Mouse (Mus musculus) CD4-positive helper T cell, adult 2 months (primary cell): Measurements from ENCODE around the gene Bend6.
"Not testable (repeated sequence)": the region's sequence is repeated elsewhere in the genome, so short reads cannot be mapped to it uniquely, and the experiment has no call there.

Experiments used
- DNase-seq: peaks from one replicate; pipeline ENCODE4 v3.0.0-alpha.2; 2012; ENCODE audit warnings: low read depth, missing footprints, low spot score

The Bend6 gene

GRCm38 (mm10) chr1:33906927-33907326 lies 689 bp downstream of the Bend6 start:
- DNase-seq, result no peak

- DNase-seq, result no peak
Observed at GRCm38 (mm10) chr1:33906216-33906615, 1.4 kb downstream of the Bend6 start.

- no peak for DNase-seq
Observed at GRCm38 (mm10) chr1:33903587-33903986, 4.0 kb downstream of the Bend6 start.

- no peak for DNase-seq
Observed at GRCm38 (mm10) chr1:33900175-33900574, 7.4 kb downstream of the Bend6 start.

DNA sequence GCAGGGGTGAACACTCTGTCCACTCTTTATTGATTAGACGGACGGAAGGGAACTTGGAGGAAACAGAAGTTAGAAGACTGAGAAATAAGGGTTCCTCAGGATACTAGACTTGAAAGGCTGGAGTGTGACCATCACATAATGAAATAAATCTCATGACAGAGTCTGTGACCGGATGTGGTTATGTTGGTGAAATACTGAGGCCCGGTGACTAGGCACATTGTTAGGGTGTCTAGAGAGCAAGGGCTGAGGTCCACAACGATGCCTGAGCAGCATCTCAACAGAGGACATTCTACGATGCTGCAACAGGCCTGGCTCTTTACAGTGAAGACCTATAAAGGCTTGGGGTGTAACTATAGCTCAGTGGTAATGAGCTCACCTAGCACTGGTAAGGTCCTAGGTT lies 9.2 kb downstream of the Bend6 start:
- no peak for DNase-seq

DNA sequence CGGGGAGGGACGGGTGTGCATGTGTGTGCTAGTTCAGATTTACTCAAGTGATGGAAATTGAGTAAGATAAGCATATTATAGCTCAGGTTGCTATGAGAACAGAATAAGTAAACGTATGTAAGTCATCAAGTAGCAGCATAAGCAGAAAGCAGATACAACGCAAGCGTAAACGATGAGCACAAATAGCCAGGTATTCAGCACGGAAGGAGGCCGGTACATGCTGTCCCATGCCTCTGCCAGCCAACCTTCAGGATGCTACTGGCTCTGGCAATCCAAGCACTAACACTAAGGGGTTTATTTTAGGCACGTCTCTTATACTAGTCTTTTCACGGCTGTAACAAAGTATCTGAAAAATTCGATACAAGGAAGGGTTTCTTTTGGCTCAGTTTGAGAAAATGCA lies 10.2 kb downstream of the Bend6 start:
- DNase-seq, result no peak

- DNase-seq, result no peak
Observed at GRCm38 (mm10) chr1:33896666-33897065, 10.9 kb downstream of the Bend6 start.

DNA sequence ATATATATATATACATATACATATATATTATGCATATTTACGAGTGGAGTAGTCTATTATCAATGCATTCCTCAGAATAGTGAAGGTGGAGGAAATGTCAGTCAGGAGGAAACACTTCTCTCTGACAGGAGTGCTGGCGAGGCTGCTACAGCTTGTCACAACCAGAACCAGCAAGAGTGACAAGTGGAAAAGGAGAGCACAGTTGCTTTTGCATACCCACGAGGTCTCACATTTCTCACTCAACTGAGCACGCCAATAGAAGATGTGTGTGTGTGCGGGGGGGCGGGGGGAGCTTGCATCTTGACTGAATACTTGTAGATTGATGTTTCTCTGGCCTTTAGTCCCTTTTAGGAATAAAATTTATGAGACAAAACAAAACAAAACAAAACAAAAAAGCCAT lies 11.5 kb downstream of the Bend6 start:
- no peak for DNase-seq

GRCm38 (mm10) chr1:33892784-33893183 lies 14.8 kb downstream of the Bend6 start:
- peak; percentile 16 for DNase-seq

GRCm38 (mm10) chr1:33883102-33883839 lies 24.3 kb downstream of the Bend6 start:
- peak; percentile 83 for DNase-seq

DNA sequence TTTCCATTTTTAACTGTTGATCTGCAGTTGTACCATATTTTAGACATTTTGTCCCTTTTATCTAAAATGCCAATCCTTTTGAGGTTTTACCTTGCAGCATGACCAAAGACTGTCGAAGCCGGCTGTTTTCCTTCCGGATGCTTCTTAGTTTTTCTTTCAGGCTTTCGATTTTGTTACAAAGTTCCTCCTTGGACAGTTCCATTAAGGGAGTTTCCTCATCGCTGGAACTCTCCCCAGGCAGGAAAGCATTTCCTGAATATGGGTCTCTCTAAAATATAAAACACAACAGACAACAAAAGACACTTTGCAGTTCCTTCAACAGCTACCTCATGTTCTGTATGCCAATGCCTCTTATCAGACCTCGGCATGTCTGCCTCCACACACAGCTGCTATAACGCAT lies 29.4 kb downstream of the Bend6 start:
- DNase-seq, result no peak

GRCm38 (mm10) chr1:33876416-33876815 lies 31.2 kb downstream of the Bend6 start:
- no peak for DNase-seq

GRCm38 (mm10) chr1:33875691-33876090 lies 31.9 kb downstream of the Bend6 start:
- DNase-seq, result peak; percentile 34

DNA sequence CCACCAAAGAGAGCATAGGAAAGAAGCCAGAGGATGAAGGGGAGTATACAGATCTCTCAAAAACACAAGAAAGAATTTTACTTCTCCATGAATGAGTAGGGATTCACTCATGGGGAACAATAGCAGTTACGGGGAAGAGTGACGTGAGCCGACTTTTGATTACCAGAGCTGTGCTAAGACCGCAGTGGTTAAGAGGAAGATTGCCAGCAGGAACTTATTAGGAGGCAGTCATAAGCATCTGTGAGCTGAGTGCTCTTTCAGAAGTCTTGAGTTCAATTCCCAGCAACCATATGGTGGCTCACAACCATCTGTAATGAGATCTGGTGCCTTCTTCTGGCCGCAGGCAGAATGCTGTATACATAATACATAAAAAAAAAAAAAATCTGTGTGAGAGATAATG lies 34.1 kb downstream of the Bend6 start:
- no peak for DNase-seq

DNA sequence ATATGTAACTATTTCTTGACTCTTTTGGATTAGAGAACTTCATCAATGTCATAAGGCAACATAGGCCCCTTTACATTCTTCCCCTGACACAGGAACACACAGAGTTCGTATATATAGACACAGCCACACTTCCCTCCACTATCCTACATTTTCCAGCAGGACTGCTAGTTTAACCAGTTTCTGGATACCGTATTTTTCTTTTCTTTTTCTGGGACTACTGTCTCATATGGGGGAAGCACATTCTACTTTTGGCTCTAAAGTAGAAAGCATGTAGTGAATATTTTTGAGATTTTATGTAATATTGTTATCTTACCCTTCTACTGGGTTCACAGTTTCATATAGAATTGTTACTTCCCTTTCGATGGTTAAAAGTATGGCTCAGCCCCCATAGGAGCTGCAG lies 38.2 kb downstream of the Bend6 start:
- no peak for DNase-seq

DNA sequence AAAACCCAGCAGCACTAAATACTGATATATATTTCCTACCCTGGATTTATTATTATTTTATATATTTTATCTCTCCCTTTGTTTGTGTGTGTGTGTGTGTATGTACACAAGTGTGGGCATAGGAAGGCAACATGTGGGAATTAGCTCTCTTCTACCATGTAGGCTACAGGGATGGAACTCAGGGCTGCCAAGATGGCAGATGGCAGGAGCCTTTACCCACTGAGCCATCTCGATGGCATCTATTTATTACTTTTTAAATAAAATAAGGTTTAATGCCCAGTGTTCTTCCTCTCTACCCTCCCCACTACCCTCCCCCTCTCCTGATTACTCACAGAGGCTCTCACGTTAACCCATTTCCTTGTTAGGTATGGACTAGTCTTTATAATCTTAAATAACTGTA lies 38.6 kb downstream of the Bend6 start:
- DNase-seq, result no peak

- DNase-seq, result no peak
Observed at GRCm38 (mm10) chr1:33846807-33847206, 60.8 kb downstream of the Bend6 start.

DNA sequence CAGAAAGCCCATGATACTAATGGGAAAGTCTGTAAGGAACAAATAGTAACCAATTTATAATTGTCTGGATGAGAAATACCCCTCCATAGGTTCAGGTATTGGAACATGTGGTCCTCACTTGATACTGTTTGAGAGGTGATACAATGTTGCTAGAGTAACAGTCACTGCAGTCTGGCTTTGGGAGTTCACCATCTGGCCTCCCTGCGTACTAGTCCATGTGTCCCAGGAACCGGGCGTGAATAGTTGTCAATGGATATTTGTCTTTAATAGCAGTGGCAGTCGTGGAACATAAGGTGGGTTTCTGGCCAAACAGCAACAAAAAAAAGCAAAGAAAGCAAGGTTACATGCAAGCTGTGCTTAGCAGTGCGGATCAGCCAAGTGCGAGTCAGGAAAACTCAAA lies 63.8 kb downstream of the Bend6 start:
- no peak for DNase-seq

- not testable (repeated sequence) for DNase-seq
Observed at GRCm38 (mm10) chr1:33838952-33839351, 68.7 kb downstream of the Bend6 start.

GRCm38 (mm10) chr1:33830586-33830985 lies 77.0 kb downstream of the Bend6 start:
- no peak for DNase-seq

GRCm38 (mm10) chr1:33817931-33818330 lies 89.7 kb downstream of the Bend6 start:
- DNase-seq, result no peak

DNA sequence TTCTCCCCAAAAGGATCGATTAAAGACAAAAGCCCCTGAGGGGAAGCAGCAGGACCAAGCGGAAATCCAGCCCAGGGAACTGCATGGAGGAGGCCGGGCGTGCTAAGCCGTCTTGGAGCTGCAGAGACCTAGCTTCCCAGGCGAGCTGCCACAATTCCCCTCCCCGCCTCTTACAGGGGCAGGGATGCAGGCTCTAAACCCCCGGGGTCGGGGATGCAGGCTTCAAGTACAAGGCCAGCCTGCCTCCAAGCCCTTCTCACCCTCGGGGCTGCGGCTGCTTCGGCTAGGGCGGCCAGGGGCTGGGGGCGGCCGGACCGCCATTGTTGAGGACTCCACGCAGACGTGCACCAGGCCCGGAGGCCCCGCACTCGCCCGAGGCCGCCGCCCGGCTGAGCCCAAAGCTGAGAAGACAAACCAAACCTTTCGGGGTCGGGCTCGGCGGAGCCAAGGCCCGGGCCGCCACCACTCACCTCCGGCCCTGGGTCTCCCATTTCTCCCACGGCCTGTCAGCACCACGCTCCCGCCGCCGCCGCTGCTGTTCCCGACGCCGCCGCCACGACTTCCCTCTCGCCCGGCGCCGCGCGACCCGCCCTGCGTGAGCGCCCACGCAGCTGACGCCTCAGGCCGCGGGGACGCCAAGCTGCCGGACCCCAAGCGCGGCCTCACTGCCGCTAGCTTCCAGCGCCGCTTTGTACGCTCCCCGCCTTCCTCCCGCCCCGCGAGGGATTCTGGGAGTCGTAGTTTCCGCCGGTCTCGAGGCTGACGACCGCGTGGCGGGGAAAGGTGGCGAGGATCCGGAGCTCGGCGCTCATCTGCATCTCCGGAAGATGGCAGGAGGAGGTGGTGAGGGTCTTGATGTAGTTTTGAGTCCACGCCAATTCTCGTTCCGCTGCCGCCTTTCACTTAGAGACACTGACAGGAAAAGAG lies 93.5 kb downstream of the Bend6 start, which contains the start of gene Zfp451:
Zfp451 (minus strand) TSS at position 728 of the 927 bp plus-strand sequence.
- DNase-seq, result peak; percentile 89

- DNase-seq, result peak; percentile 15
Observed at GRCm38 (mm10) chr1:33813495-33813867, 94.1 kb downstream of the Bend6 start.
